Mouse (Mus musculus): ENCODE data around the gene Cish. TPM values are rescaled to one million over a fixed set of nuclear protein-coding genes. Genes with fewer than 3 reads are reported as not detected.

Gene Cish
- polyA plus RNA-seq, 1 experiment from 2014 or later: 9.5 TPM

GRCm38 (mm10) chr9:107279378-107280321, 16.2 kb upstream of the Cish start:
- Histone ChIP-seq H3K4me3 (ENCODE audit: low read depth, low read length) (no peak overlapping the region), H3K27ac (ENCODE audit: low read length) (peak overlapping the region; percentile 68; the same call in 1 of the 2 replicates), H3K9ac (replicated peaks; ENCODE audit: low read depth, low read length) (no peak overlapping the region; the same call in 1 of the 2 replicates), H3K27me3 (ENCODE audit: control insufficient read depth, insufficient read depth, low read length) (no peaks in the 10 kb centered on the region), H3K36me3 (ENCODE audit: control insufficient read depth, insufficient read depth, low read length) (no peaks in the 10 kb centered on the region), H3K4me2 (replicated peaks; ENCODE audit: low read depth, low read length) (peak overlapping the region; percentile 22), H3K9me3 (ENCODE audit: control insufficient read depth, low read depth, low read length) (no peaks in the 10 kb centered on the region), H3K4me1 (ENCODE audit: control insufficient read depth, insufficient read depth, low read length) (peaks cover 15% of the 10 kb centered on the region)
- WGBS: 20% methylated on average over 16 of the region's 16 CpGs
- peak; percentile 64; the same call in 1 of the 2 replicates for ATAC-seq (ENCODE audit: insufficient number of reproducible peaks, insufficient read depth, low FRiP score, low read depth)

DNA sequence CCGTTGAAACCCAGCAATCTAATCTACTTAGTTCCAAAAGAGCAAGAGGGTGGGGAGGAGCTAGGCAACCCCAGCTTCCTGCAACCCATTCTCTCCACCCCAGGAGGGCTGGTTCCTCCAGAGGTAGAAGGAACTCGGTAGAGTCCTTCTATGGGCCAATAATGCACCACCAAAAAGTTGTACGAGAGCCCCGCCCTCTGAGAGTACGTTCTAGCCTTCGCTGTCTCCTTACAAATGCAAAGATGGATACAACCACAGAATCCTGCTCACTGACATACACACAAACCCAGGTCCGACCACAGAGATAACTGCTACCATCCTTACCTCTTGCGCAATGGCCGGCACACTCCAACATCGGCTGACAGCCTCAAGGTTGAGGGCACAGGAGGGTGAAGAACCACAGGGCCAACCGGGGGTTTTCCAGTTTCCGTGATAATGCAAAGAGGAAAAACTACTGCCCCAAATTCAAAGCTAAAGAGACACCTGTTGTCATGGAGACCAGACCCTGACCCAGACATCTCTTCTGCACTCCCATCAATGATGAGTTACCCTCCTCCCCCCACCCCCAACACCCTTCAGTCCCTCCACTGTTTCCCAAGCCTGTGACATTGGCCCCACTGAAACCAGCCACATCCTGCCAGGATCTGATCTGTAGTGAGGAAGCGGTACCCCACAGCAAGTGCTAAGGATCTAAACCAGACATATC, 15.4 kb upstream of the Cish start:
- Histone ChIP-seq H3K4me2 (replicated peaks; ENCODE audit: low read depth, low read length) (peak overlapping the region; percentile 22), H3K36me3 (ENCODE audit: control insufficient read depth, insufficient read depth, low read length) (no peaks in the 10 kb centered on the region), H3K9ac (replicated peaks; ENCODE audit: low read depth, low read length) (no peak overlapping the region), H3K27me3 (ENCODE audit: control insufficient read depth, insufficient read depth, low read length) (no peaks in the 10 kb centered on the region), H3K4me1 (ENCODE audit: control insufficient read depth, insufficient read depth, low read length) (peaks cover 15% of the 10 kb centered on the region), H3K27ac (ENCODE audit: low read length) (peak overlapping the region; percentile 68; the same call in 1 of the 2 replicates), H3K9me3 (ENCODE audit: control insufficient read depth, low read depth, low read length) (no peaks in the 10 kb centered on the region), H3K4me3 (ENCODE audit: low read depth, low read length) (no peak overlapping the region)
- ATAC-seq (ENCODE audit: insufficient number of reproducible peaks, insufficient read depth, low FRiP score, low read depth): 0 out of 2 replicates have a peak, but pooled peaks have one; percentile 17
- WGBS: 47% methylated on average over 13 of the region's 13 CpGs

GRCm38 (mm10) chr9:107281241-107281987, 14.4 kb upstream of the Cish start:
- H3K27me3 ChIP-seq (ENCODE audit: control insufficient read depth, insufficient read depth, low read length): no peaks in the 10 kb centered on the region
- ATAC-seq (ENCODE audit: insufficient number of reproducible peaks, insufficient read depth, low FRiP score, low read depth): no peak
- WGBS: 88% methylated on average over 5 of the region's 5 CpGs
- H3K4me1 ChIP-seq (ENCODE audit: control insufficient read depth, insufficient read depth, low read length): peaks cover 15% of the 10 kb centered on the region
- H3K4me2 ChIP-seq (replicated peaks; ENCODE audit: low read depth, low read length): no peak overlapping the region
- H3K4me3 ChIP-seq (ENCODE audit: low read depth, low read length): no peak overlapping the region
- no peak overlapping the region for H3K27ac ChIP-seq (ENCODE audit: low read length)
- H3K36me3 ChIP-seq (ENCODE audit: control insufficient read depth, insufficient read depth, low read length): no peaks in the 10 kb centered on the region
- H3K9me3 ChIP-seq (ENCODE audit: control insufficient read depth, low read depth, low read length): no peaks in the 10 kb centered on the region
- H3K9ac ChIP-seq (replicated peaks; ENCODE audit: low read depth, low read length): no peak overlapping the region

DNA sequence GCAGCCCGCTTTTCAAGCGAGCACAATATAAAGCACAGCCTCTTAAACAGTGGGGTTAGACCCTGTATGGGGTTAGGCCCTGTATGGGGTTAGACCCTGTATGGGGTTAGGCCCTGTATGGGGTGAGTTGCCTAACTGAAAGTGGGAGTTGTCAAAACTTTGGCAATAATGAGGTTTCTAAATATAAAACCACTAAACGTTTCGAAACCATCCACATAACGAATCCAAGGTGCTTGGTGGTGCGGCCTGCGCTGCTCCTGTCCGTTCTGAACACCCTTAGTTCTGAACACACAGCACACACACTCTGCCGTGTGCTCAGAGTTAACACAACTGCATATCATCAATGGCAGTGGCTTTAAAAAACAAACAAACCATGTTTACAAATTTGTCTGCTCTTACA, 12.9 kb upstream of the Cish start:
- Histone ChIP-seq H3K27ac (ENCODE audit: low read length) (no peak overlapping the region), H3K27me3 (ENCODE audit: control insufficient read depth, insufficient read depth, low read length) (no peaks in the 10 kb centered on the region), H3K36me3 (ENCODE audit: control insufficient read depth, insufficient read depth, low read length) (no peaks in the 10 kb centered on the region), H3K4me3 (ENCODE audit: low read depth, low read length) (no peak overlapping the region), H3K9ac (replicated peaks; ENCODE audit: low read depth, low read length) (no peak overlapping the region), H3K4me2 (replicated peaks; ENCODE audit: low read depth, low read length) (no peak overlapping the region), H3K4me1 (ENCODE audit: control insufficient read depth, insufficient read depth, low read length) (peaks cover 15% of the 10 kb centered on the region), H3K9me3 (ENCODE audit: control insufficient read depth, low read depth, low read length) (no peaks in the 10 kb centered on the region)
- 84% methylated on average over 9 of the region's 9 CpGs for WGBS
- no peak for ATAC-seq (ENCODE audit: insufficient number of reproducible peaks, insufficient read depth, low FRiP score, low read depth)

DNA sequence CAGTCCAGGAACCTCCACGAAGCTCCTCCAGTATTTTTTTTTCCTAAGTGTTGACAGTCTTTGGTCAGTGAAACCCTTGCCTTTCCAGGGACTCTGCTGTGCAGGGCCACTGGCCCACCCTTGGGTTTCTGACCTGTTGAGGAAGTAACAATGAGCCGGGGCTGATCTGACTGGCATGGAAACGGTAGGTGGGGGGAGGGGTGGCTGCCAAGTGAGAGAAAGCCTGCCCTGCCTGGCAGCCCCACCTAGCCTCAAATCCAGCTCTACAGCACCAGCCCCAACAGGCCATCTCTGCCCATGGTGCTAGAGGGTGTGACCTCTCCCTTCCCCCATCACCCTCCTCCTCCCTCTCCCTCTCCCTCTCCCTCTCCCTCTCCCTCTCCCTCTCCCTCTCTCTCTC, 10.8 kb upstream of the Cish start:
- Histone ChIP-seq H3K9me3 (ENCODE audit: control insufficient read depth, low read depth, low read length) (no peaks in the 10 kb centered on the region), H3K4me3 (ENCODE audit: low read depth, low read length) (no peak overlapping the region), H3K36me3 (ENCODE audit: control insufficient read depth, insufficient read depth, low read length) (no peaks in the 10 kb centered on the region), H3K27me3 (ENCODE audit: control insufficient read depth, insufficient read depth, low read length) (no peaks in the 10 kb centered on the region), H3K4me2 (replicated peaks; ENCODE audit: low read depth, low read length) (no peak overlapping the region), H3K4me1 (ENCODE audit: control insufficient read depth, insufficient read depth, low read length) (peaks cover 6% of the 10 kb centered on the region), H3K27ac (ENCODE audit: low read length) (no peak overlapping the region), H3K9ac (replicated peaks; ENCODE audit: low read depth, low read length) (no peak overlapping the region)
- 13% methylated on average over 3 of the region's 3 CpGs for WGBS
- ATAC-seq (ENCODE audit: insufficient number of reproducible peaks, insufficient read depth, low FRiP score, low read depth): no peak

DNA sequence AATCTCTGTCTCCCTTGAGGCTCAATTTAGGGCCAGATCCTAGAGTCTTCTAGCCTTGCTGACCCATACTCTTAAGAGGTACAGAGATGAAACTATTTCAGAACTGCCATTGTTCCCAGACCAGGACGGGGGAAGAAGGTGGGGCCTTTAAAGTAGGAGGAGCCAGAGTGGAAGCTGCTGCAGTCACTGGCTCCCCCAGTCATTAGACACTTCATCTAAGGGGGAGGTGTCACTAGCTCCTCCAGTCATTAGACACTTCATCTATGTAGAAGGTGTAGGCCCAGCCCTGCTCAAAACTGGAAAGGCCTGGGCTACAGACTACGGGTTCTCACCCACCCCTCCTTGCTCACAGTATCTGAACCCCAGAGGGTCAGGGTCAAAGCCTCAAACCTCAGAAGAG, 8.5 kb upstream of the Cish start:
- ATAC-seq (ENCODE audit: insufficient number of reproducible peaks, insufficient read depth, low FRiP score, low read depth): no peak
- Histone ChIP-seq H3K9ac (replicated peaks; ENCODE audit: low read depth, low read length) (no peak overlapping the region), H3K27ac (ENCODE audit: low read length) (no peak overlapping the region), H3K27me3 (ENCODE audit: control insufficient read depth, insufficient read depth, low read length) (no peaks in the 10 kb centered on the region), H3K4me3 (ENCODE audit: low read depth, low read length) (no peak overlapping the region), H3K4me1 (ENCODE audit: control insufficient read depth, insufficient read depth, low read length) (no peaks in the 10 kb centered on the region), H3K4me2 (replicated peaks; ENCODE audit: low read depth, low read length) (no peak overlapping the region), H3K36me3 (ENCODE audit: control insufficient read depth, insufficient read depth, low read length) (no peaks in the 10 kb centered on the region), H3K9me3 (ENCODE audit: control insufficient read depth, low read depth, low read length) (no peaks in the 10 kb centered on the region)
- 69% methylated on average over 2 of the region's 2 CpGs for WGBS

GRCm38 (mm10) chr9:107288105-107288650, 7.6 kb upstream of the Cish start:
- Histone ChIP-seq H3K4me1 (ENCODE audit: control insufficient read depth, insufficient read depth, low read length) (no peaks in the 10 kb centered on the region), H3K27ac (ENCODE audit: low read length) (no peak overlapping the region), H3K9me3 (ENCODE audit: control insufficient read depth, low read depth, low read length) (no peaks in the 10 kb centered on the region), H3K4me3 (ENCODE audit: low read depth, low read length) (peak overlapping the region; percentile 30), H3K36me3 (ENCODE audit: control insufficient read depth, insufficient read depth, low read length) (no peaks in the 10 kb centered on the region), H3K27me3 (ENCODE audit: control insufficient read depth, insufficient read depth, low read length) (no peaks in the 10 kb centered on the region), H3K4me2 (replicated peaks; ENCODE audit: low read depth, low read length) (peak overlapping the region; percentile 51), H3K9ac (replicated peaks; ENCODE audit: low read depth, low read length) (no peak overlapping the region)
- 87% methylated on average over 14 of the region's 14 CpGs for WGBS
- ATAC-seq (ENCODE audit: insufficient number of reproducible peaks, insufficient read depth, low FRiP score, low read depth): no peak

DNA sequence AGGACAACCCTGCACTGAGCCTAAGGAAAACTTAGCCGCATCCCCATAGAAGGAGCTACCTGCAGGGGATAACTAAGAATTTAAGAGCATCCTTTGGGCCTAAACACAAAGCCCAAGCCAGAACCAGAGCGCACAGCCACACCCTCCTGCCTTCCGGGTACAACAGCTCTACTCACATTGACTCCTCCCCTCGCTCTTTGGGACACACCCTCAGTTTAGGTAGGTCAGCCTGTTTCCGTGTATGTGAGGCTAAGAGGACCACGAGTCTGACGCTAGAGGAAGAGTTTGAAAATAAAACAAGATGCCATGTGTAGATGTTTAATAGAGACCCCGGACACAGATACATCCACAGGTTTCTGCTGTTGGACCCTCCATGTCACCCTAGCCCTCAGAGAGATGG, 7.1 kb upstream of the Cish start:
- no peaks in the 10 kb centered on the region for H3K4me1 ChIP-seq (ENCODE audit: control insufficient read depth, insufficient read depth, low read length)
- WGBS: 31% methylated on average over 8 of the region's 8 CpGs
- H3K27me3 ChIP-seq (ENCODE audit: control insufficient read depth, insufficient read depth, low read length): no peaks in the 10 kb centered on the region
- no peaks in the 10 kb centered on the region for H3K36me3 ChIP-seq (ENCODE audit: control insufficient read depth, insufficient read depth, low read length)
- no peaks in the 10 kb centered on the region for H3K9me3 ChIP-seq (ENCODE audit: control insufficient read depth, low read depth, low read length)
- peak; percentile 48; the same call in 1 of the 2 replicates for ATAC-seq (ENCODE audit: insufficient number of reproducible peaks, insufficient read depth, low FRiP score, low read depth)
- H3K4me3 ChIP-seq (ENCODE audit: low read depth, low read length): peak overlapping the region; percentile 30
- no peak overlapping the region for H3K9ac ChIP-seq (replicated peaks; ENCODE audit: low read depth, low read length)
- peak overlapping the region; percentile 51 for H3K4me2 ChIP-seq (replicated peaks; ENCODE audit: low read depth, low read length)
- peak overlapping the region; percentile 61; the same call in 1 of the 2 replicates for H3K27ac ChIP-seq (ENCODE audit: low read length)

Data from stomach, embryonic 14.5 days (tissue).